Mouse (Mus musculus) right cerebral cortex, adult 2 months (tissue): ENCODE results near the gene Tstd1.

Experiments
- DNase-seq, 2 experiments: peaks; one replicate each; pipeline ENCODE4 v3.0.0; 2021 to 2022; ENCODE audit warnings: low spot score in 2 of 2

Gene Tstd1

DNA sequence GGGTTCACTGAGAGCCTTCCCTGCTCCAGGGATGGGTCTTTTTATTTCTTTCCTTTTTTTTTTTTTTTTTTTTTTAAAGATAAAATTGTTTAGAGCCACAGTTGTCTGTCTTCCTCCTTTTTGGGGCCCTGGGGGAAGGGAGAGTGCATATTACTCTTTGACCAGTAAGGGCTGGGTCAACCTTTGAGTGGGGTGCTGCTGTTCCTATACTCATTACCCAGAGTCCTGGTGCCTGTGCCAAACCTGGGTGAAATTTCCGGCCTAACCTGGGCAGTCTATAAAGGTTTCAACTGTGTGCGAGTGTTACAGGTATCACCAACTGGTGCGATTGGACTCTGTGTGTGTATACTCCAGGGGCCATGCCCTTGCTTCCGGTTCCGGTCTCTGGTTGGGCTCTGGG, at the start of gene Tstd1:
Gene Tstd1 (plus strand): TSS at position 213 of the 400 bp plus-strand sequence.
- DNase-seq = no peak

DNA sequence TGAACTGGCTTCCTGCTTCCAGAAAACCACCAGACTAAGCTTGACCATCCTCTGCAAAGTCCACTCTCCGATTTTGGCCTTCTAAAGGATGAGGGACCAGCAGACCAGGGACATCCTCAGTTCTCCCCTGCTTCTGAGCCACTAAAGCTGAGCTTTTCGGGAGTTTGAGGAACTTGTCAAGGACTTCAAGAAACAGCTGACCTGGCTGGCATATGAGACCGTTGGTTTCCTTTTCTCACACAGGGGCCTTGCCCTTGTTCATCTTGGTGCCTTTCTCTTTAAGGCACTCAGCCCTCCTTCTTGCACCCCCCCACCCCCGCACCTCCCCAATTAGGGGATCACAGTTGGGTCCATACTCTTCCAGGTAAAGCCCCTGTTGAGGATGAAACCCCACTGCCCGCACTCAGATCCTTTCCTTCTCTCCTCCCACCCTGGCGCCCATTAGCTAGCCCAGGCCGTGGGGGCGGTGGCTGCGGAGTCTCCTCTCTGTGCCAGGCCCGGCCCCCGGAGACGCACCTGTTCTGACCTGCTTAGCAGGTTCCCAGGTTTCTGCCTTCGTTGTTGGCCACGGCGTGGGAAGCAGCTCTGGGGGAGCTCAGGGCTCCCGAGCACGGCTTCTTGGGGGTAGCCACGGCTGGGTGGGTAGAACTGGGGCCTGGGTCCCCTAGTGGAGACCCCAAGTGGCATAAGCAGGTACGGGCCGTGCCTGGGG, 48.7 kb upstream of the Tstd1 start, which contains the start of gene Nectin4:
Gene Nectin4 (plus strand): TSS at position 255 of the 712 bp plus-strand sequence.
- DNase-seq = no peak

DNA sequence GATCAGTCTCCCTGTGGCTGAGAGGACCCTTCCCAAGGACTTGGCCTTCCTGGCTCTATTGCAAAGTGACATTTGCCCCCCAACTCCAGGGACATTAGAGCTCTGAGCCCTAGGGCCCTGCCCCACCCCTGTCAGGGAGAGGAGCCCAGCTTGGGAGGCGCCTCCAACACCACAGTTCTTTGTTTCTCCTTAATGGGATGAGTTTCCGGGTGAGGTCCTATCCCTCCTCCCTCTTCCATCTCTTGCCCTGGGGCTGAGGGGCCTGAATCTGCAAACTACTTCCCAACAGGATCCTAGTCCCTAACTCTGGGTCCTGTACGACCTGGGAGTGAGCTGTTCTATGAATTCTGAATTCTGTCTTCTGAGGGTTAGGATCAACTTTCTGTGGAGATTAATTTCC, 45.8 kb upstream of the Tstd1 start:
- DNase-seq = no peak

DNA sequence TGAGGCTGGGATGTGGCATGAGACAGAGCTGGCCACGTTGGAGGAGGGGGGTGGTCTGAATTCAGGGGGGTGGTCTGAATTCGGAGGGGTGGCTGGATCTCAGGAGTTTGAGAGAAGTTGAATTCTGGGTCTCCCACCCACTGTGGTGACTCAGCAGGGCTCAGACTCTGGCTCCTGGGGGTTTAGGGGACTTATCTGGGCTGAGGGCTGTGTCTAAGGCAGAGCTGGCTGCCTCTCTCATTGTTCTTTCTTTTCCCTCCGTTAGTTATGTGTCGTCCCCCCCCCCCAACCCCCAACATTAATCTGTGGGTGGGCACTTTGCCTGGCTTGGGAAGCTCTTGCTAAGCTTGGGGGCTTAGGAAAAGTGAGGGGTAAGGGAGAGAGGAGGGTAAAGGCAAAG, 44.7 kb upstream of the Tstd1 start:
- DNase-seq = no peak

DNA sequence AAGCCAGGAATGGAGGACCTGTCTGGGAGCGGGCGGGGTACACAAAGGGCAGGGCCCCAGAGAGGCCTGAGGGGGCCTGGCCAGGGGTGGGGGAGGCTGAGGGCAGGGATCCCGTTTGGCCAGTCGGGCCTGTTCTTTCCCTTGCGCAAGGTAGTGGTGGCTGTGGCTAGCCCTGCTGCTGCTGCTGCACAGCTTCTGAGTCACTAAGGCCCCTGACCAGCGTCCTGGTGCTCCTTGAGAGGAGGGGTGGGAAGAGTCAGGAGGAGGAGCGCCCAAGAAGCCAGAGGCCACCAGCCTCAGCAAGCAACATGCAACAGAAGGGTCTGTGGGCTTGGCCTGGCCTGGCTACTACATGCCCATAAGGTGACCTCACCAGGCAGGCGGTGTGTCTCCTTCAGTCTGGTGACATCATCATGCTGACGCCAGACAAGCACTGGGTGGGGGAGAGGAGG, 43.0 kb upstream of the Tstd1 start:
- DNase-seq = no peak

DNA sequence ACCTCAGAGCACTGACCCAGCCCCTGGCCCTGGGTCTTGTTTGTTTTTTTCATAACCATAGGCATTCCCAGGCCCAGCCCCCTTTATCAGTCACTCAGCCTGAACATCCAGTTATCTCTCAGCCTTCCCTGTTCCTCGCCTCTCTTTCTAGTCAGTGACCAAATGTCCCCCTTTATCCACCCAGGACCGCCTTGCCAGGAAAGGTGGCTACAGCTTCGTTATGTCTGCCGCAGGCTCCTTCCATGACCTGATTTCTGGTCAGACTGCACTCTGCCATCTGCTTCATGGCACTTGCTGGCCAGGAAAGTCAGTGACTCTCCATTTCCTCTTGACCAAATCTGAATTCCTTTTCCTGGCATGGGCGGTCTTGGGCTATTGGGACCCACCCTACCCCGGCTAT, 40.4 kb upstream of the Tstd1 start:
- no peak for DNase-seq

DNA sequence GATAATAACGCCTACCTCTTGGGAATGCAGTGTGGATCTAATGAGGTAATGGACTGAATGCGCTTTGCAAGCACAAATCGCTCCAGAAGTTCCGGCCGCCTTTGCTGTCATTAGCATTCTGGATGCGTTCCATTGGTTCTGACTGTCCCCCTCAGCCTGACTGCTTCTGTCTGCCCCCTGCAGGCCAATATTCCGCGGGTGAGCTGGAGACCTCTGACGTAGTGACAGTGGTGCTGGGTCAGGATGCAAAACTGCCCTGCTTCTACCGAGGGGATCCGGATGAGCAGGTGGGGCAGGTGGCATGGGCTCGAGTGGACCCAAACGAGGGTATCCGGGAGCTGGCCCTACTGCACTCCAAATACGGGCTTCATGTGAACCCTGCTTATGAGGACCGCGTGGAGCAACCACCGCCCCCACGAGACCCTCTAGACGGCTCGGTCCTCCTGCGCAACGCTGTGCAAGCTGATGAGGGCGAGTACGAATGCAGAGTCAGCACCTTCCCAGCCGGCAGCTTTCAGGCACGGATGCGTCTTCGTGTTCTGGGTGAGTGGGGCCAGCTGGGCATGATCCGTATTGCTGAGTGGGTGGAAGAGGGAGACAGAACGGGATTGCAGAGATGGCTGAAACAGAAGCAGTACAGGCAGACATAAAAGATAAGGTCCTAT, 38.6 kb upstream of the Tstd1 start:
- DNase-seq = peak; percentile 72 to 78

DNA sequence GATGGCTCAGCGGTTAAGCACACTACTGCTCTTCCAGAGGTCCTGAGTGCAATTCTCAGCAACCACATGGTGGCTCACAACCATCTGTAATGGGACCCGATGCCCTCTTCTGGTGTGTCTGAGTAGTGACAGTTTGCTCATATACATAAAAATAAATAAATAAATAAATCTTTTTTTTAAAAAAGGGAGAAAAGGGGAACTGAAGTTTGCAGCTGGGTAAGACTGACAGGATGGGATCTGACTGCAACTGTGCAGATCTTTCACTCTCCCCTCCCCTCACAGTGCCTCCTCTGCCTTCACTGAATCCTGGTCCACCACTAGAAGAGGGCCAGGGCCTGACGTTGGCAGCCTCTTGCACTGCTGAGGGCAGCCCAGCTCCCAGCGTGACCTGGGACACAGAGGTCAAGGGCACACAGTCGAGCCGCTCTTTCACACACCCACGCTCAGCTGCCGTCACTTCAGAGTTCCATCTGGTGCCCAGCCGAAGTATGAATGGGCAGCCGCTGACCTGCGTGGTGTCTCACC, 36.5 kb upstream of the Tstd1 start:
- DNase-seq = no peak

DNA sequence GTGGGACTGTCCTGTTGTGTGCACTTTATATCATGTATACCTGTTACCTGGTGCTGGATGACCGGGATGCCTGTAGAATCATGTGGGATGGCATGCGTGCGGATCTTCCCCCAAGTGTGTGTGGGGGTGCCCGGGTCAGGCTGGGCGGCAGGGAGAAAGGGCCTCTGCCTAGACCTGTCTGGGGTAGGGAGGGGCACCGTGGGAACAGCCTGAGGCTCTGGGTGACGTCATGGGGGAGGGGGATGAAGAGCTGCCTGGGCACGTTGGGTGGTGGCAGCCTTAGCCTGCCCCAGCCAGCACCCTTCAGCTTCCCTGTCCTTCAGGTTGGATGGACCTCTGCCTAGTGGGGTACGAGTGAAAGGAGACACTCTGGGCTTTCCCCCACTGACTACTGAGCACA, 34.3 kb upstream of the Tstd1 start:
- no peak for DNase-seq

DNA sequence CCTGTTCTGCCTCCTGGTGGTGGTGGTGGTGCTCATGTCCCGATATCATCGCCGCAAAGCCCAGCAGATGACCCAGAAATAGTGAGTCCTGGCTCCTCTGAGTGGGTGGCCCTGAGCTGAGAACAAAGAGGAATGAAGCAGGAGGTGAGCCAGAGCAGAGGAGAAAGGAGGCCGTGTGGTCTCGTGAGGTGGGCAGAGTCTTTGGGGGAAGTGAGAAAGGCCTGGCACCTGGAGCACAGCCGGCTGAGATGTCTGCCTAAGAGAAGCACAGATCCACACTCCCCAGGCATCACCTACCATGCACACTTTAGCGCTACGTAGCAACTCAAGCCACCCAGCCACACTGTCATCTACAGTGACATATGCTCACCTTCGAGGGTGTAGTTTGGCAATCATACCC, 33.5 kb upstream of the Tstd1 start:
- no peak for DNase-seq

DNA sequence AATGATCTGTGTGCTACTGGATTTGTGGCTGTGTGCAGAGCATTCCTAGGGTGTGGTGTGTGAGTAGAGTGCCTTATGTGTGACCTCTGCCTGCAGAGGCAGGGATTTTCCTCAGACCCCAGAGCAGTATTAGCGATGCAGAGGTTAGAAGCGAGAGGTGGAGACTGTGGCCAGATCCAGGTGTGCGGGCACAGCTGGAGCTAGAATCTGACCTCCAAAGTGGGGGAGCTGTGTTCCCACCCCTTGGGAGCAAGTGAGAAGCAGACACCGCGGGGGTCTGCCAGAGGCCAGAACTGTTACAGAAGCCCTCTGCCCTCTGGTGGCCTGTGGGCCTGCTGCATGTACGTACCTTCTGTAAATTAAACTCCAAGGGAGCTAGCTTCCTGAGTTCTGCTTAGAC, 31.6 kb upstream of the Tstd1 start:
- DNase-seq = no peak

DNA sequence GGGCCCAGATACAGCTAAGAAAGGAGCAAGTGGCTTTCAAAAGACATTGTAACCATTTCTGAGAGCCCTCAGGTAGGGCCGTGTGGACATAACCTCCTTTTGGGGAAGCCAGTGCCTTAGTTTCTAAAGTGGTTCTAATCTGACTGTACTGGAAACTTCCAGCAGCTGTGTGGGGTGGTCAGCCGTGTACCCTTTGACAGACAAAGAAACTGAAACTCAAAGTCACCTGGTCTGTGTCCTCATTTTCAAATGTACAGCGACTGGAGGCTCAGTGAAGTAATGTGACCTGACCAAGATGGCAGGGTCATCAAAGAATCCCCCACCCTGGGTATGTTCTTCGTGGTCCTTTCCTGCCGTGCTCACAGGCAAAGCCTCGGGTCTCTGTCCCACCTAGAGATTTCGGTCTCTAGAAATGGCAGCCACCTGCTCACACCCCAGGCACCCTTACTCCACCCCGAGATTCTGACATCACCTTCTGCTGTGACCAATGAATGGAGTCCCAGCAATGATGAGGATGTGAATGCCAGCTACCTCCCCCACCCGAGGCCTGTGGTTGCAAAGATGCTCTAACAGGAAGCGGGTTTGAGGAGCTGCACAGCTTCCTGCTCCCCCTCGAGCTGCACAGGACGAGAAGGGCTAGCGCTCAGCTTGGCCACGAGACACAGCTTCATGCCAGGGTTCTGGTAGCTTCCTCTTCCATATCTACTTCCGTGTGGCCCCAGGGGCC, 30.1 kb upstream of the Tstd1 start, which contains the start of gene Arhgap30:
Gene Arhgap30 (plus strand): TSS at position 579 of the 727 bp plus-strand sequence.
- DNase-seq = no peak

DNA sequence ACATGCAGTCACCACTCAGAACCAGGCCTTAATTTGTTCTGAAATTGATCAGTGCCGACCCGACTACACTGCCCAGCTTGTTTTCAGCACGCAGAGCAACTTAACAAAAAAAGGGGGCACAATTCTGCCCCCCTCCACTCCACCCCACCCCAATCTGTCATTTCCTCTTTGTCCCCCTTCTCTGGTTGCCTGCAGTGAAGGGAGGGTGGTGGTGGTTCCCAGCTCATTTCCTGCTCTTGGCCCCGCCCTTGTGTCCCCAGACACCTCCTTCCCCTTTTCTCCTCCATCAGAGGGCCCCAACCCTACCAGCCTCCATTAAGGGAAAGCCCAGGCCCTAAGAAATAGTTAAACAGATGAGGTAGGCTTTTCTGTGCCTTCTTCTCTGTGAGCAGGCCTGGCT, 28.6 kb upstream of the Tstd1 start:
- DNase-seq = no peak

DNA sequence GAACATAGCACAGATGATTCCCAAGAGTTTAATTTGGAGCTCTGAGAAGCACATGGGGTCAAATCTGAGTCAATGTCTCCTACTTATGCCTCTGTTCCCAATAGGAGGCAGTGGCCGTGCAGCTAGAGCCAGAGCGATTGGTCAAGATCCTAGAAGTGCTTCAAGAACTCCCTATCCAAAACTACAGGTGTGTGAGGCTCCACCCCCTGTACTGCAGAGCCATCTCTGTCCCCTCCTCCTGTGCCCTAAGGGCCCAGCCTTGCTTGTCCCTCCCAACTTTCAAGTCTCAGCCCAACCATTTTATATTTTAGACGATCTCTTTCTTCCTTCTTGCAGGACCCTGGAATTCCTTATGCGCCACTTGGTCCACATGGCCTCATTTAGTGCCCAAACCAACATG, 16.9 kb upstream of the Tstd1 start:
- no peak for DNase-seq

DNA sequence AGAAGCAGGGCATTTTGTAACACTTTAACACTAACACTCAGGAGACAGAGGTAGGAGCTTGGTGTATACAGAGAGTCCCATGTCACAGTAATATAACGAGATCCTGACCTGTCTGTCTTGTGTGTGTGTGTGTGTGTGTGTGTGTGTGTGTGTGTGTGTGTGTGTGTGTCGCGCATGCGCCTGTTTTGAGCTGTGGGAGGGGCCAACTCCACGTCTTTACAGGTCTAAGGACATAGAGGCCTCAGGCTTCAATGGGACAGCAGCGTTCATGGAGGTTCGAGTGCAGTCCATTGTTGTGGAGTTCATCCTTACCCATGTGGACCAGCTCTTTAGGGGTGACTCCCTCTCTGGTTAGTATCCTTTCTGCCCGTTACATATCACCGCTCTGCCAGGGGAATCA, 15.7 kb upstream of the Tstd1 start:
- no peak for DNase-seq

DNA sequence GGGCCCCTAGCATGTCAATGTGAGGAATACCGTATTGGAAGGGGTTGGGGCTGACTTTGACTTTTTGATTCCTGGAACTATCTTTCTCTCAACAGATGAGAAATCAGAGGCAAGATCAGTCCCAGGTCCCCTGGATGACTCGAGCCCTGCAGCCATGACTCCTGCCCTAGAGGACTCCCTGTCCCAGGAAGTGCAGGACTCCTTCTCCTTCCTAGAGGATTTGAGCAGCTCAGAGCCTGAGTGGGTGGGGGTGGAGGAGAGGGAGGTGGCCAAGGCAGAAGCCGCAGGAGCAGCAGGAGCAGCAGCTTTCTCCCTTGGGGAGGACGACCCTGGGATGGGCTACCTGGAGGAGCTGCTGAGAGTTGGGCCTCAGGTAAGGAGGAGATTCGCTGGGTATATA, 11.4 kb upstream of the Tstd1 start:
- no peak for DNase-seq

DNA sequence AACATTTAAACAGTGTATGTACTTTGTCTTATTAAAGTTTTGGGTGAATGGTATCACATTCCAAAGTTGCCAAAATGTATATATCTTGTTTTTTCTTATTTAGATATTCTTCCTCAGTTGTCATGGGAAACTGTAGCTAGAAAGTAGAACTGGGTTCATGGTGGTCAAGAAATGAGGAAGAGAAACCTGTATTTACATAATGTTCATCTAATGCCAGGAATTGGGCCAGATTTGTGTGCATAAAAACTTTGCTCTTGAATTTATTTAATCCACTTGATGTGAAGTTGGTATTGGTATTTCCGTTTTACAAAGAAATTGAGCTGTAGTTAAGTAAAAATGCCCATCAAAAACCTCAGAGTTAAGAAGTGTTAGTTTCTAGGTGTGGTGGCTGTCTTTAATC, 8.4 kb upstream of the Tstd1 start:
- DNase-seq = no peak

DNA sequence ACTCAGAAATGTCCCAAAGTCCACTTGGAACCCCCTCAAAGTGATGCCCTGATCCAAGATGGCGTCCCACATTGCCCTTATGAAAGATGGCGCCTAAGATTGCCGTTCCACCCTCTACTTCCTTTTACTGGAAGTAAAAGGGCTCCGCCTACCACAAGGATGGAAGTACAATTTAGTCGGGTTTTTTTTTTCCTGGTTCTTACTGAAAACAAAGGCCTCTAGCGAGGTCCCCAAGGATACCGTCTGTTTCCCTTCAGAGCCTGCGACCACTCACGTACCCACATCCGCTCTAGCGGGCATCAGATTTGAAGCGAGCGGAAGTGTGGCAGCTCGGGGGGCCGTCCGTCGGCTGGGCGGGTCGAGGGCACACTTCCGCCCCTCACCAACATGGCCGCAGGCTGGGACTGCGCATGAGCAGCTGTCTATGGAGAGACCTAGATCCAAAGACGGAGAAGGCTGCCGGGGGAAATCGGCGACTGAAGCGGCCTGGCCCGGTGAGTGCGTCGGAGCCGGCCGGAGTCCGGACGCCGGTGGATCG, 7.7 kb upstream of the Tstd1 start, which contains the start of gene Usf1:
Gene Usf1 (plus strand): TSS at position 367 of the 538 bp plus-strand sequence.
- DNase-seq = peak; percentile 94 to 96

DNA sequence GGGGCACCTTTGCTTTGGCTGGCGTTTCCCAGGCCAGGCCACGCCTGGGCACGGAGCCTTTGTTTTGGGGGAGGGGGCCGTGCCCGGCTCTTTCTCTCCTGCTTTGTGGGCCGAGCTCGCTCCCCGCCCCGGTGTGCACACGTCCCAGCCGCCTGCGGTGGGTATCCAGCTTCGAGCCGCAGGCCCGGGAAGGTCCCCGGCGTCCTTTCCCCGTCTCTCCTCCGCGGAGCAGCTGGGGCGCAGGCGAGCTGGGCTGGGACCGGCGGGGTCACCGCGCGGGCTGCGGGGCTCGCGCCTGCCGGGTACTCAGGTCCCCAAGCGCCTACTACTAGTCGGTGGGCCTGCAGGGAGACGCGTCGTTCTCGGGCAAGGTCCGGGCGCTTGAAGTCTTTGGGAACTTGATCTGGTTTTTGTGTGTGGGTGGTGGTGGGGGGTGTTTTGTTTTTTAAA, 7.2 kb upstream of the Tstd1 start:
- no peak for DNase-seq

DNA sequence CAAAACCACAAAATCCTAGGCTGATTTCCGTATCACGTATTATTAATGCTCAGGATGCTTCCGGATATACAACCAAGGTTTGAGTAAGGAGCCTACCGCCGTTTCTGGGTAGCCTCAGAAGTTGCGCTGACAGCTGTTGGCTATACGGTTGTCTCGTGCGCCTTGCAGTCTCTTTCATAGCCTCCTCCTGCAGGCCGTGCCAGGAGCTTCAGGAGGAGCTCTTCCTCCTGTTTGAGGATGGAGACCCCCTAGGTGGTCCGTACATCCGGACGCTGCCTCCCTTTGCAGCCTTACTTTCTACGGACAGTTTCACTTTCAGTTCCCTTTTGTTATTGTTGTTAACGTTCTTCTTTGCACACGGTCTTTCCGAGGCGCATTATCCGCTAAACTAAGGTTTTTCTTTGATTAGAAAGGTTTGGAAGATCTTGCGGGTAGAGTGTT, 6.7 kb upstream of the Tstd1 start:
- DNase-seq = peak; percentile 18 to 43

DNA sequence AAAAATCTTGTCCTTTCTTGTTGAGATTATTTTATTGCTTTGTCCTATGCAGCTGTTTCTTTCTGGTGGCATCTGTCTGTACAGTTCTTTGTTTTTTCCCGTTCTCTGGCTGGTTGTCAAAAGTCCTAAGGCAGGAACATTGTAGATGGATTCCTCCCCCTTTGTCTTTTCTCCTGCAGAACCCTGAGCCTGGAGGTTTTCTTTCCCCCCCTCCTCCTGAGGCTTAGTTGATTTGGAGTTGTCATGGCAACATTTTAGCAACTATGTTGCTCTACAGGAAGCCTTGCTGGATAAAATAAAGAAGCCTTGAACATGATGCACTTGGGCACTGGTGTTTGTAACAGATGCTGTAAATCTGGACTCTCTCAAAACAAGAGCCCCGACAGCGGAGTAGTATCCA, 6.2 kb upstream of the Tstd1 start:
- DNase-seq = peak; percentile 24 to 26

DNA sequence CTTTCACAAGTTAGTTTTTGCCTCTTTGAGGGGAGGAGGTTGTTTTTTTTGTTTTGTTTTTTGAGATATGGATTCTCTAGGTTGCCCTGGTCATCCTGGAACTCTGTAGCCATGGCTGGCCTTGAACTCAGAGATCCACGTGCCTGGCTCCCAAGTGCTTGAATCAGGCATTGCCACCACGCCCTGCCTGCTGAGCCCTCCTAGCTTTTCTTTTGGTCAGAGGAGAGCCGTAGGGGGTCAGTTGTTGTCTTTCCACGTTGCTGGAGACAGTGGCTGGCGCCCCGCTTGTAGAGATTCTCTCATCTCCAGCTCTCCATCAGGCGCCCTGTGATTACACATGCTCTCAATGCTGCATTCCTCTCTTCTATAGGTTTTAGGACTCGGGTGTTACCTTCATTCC, 5.1 kb upstream of the Tstd1 start:
- DNase-seq = no peak
